Mouse (Mus musculus): ENCODE results near the gene Men1. TPM values are rescaled to one million over a fixed set of nuclear protein-coding genes. Genes with fewer than 3 reads are reported as not detected.
"Not testable (repeated sequence)": the region's sequence is repeated elsewhere in the genome, so short reads cannot be mapped to it uniquely, and the experiment has no call there.

Gene Men1
- 40.4 and 48.5 TPM in 2 replicates for polyA plus RNA-seq (2012; rRNA removed)

DNA sequence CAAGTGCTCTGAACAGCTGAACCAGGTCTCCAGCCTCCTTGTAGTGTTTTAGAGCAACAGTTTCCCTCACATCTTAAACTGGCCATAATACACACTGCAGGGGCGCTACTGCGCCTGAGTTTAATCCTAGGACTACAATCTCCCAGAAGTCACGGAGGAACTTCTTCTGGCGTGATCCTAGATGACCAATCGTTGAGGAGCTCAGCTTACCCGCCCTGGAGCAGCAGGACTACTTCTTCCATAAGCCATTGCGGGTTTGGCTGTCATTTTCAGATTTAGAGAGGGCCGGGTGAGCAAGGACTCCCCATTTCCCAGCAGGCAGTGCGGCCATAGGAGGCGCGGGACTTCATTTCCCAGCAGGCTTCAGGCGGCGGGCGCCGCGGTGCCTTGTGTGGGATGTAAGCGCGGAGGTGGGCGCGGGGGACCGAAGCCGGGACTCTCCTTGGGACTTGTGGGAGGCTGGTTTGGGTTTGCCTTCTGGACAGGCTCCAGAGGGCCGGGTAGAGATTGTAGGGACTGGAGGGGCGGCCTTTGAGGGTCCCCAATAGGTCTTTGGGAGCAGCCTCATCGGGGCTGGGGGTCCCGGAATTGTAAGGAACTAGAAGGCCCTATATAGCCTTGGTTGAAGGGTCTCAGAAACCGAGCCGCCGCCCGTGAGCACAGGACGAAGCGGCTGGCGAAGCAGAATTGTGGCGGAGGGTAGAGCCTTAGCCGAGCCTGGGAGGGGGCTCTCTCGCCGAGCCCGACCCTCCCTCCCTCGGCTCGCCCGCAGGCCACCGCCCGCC, at the start of gene Men1:
Gene Men1, plus strand, starts transcription at position 307 of the 785 bp plus-strand sequence.
- DNase-seq (ENCODE audit: low read depth) = peak; percentile 89

DNA sequence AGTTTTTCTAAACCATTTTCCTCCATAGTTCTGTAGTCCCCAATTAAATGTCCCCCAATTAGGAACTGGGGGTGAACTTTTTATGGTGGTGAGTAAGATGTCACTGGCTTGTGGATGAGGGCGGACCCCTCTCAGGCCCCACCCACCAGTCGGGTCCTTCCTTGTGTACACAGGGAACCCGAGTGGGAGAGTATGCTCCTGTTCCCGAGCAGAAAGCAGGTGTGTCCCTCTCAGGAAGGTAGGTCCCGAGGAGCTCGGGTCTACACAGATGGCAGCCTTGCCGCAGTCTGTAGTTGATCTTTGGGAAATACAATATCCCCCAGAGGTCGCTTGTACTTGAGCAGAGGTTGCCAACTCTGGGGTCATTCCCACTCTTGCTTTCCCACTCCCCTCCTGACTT, 49.6 kb upstream of the Men1 start:
- no peak for DNase-seq (ENCODE audit: low read depth)

DNA sequence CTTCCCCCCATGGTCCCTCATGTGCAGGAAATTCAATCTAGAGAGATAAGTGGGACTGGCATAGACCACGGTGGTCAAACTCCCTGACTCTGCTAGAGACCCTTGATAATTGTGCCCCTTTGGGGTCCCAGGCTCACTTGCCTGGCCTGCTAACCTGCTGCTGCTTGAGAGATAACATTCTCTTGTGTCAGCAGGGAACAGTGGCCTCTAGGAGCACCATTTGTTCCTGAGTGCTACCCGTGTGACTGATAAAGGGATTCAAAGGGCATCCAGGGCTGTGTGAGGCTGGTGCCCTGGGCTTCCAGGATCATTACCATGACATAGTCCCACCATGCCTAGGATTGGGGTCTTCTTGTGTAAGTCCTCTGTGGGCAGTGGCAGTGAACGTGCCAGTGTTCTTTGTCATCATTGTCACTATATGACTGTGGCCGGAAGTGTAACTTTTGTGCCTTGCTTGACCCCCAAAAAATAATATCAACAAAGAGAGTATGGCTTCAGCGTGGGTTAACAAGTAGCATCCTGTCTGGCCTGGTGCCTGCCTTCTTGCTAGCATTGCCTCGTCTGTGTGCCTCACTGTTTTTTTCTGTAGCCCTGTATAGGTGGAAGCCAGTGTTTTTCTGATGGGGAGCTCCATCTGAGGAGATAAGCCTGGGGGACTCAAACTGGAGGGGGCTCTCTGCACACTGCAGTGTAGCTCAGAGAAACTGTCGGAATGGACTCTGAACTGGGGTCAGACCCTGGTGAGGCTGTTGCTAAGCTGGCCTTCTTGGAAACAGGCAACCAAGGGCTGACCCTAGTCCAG, 48.9 kb upstream of the Men1 start:
- no peak for DNase-seq (ENCODE audit: low read depth)

DNA sequence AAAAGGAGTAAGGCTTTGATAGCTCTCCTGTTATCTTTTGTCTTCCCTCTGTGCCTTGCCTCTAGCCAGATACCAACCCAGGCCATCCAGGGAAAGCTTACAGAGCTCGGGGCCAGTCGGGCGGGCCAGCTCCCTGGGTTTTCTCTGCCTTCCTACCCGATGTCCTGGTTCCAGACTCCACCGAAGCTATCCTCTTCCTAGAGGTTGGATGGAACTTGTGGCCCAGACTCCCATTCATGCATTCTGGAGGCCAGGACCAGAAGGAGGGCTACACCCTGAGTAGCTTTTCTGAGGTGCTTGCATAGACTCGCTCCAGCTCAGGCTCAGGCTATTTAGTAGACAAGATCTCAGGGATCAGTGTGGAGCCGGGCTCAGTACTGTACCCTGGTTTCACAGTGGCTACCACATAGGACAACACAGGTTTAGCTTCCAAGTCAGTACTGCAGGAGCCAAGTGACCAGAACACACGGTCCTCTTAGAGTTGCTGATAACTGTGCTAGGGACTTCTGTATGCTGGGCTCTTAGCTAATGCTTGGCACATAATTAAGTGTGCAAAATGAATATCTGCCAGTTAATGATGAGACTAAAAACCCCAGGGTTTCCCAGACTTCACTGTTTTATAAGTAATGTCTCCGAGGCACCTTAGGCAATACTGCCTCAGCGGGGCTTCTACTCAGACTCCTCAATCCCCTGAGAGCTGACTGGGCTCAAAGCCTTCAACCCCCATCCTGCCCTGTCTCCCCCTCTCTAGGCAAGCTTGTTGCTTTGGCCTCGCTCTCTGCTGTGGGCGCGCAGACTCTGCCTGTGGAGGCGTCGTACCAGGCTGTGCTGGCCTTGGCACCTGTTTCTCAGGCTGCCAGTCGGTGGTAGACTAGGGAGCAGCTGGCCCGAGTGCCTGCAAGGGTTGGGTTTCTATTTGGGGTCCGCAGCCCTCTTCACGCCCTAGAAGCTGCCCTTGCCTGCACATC, 48.1 kb upstream of the Men1 start:
- DNase-seq (ENCODE audit: low read depth) = no peak

DNA sequence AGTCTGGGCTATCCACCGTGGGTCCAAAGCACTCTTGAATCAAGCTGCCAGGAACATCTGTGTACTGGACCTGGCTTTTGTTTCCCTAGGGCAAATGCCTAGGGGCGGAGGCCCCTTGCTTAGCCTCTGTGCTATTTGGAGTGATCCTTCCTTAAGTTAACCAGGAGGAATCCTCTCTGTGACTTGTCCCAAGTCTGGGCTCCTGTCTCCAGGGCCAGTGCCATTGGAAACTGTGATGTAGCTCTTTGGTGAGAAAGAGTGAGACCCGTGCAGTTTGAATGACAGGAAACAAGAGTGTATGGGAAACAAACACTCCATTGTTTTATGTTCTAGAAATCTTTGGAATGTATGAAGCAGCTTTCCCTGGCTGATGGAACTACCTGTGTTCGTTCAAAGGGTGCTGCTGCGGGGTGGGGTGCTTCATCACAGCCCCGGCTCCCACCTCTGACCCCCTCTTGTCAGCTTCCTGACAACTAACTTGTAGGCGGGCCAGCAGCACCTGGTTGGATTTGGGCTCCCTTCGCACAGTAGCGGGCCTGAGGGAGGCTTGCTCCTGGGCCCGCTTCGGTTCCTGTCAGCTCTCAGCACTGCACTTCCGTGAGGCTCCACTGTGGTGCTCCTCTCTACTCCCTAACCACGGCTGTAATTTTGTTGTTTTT, 46.4 kb upstream of the Men1 start:
- DNase-seq (ENCODE audit: low read depth) = no peak

DNA sequence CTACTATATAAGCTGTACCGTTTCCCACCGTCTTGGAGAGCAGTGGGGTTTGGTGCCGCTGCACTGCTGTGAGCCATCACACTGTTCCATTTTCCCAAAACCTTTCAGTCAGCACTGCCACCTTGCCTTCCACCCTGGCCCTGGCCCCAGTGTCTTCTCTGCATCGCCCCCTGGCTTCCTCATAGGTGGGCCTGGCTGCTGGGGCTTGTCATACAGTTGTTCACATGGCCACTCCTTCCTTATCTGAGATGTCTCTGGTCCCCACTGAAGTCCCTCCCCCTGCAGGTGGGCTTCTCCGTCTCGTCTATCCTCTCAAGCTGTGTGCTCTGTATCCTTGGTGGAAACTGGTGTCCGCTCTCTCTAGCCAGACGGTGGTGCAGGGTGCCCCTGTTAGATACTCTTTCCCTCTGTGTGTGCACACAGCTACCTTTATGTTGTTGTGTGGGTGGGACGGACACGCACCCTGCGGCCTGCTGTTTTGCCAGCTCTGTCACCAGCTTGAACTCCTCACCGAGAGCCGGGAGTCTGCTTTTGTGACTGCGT, 45.0 kb upstream of the Men1 start:
- no peak for DNase-seq (ENCODE audit: low read depth)

DNA sequence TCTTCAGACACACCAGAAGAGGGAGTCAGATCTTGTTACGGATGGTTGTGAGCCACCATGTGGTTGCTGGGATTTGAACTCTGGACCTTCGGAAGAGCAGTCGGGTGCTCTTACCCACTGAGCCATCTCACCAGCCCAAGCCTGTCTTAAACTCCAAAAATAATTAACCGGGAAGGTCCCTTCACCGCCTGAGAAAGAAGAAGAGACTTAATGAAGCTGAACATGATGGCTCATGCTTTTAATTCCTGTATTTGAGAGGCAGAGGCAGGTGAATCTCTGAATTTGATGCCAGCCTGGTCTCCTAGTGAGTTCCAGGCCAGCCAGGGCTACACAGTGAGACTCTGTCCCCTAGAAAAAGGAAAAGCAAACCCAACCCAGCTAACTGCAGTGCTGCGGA, 44.1 kb upstream of the Men1 start:
- DNase-seq (ENCODE audit: low read depth) = not testable (repeated sequence)

DNA sequence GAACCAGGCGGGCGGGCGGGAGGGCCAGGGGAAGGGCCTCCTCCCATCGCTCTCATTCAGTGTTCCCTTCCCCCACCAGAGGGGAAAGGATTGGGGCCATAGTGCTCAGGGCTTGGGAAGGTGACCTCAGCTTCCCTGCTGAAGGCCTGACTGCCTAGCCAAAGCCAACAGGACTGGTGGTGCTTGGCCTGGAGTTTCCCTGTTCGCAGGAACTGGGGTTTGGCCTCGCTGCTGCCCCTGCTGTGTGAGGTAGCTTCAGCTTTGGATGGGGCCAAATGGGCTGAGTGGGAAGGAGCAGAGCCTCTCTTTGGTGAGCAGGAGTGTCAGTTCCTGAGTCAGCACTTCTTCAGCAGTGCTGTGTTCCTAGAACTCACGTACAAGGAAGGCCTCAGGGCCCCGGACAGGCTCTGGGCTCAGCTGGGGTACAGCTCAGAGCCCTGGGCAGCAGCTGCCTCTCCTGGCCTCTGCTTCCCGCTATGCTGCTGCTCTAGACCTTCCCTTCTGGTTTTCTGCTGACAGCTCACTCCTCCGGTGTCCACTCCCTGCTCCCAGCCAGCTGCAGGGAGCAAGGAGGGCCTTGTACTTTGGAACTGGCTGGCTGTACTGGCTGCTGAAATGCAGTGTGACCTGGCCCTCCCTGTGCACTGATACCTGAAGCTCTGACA, 43.5 kb upstream of the Men1 start:
- no peak for DNase-seq (ENCODE audit: low read depth)

DNA sequence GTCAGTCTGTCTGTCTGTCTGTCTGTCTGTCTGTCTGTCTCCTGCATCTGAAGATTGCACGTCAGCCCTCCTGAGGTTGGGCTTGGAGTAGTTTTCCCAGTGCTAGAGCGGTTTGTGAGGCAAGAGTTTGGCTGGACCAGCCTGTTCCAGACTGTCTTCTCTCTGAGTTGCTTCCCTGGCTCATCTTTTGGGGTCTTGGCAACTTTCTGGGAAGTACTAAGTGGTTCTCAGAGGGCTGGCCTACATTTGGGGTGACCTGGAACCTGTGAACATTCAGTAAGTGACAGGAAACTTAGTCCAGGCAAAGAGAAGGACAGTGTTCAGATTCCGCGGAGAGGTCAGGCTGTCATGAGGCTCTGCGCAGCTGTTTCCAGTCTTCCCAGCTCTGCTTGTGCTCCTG, 42.5 kb upstream of the Men1 start:
- no peak for DNase-seq (ENCODE audit: low read depth)

DNA sequence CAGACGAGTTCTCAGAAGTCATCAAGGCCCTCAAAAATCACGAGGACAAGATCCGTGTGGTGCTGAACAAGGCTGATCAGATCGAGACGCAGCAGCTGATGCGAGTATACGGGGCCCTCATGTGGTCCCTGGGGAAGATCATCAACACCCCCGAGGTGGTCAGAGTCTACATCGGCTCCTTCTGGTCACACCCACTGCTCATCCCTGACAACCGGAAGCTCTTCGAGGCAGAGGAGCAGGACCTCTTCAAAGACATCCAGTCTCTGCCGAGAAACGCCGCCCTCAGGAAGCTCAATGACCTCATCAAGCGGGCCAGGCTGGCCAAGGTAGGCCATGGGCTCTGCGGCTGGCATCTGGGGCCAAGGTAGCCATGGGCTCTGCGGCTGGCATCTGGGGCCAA, 40.5 kb upstream of the Men1 start:
- DNase-seq (ENCODE audit: low read depth) = no peak

DNA sequence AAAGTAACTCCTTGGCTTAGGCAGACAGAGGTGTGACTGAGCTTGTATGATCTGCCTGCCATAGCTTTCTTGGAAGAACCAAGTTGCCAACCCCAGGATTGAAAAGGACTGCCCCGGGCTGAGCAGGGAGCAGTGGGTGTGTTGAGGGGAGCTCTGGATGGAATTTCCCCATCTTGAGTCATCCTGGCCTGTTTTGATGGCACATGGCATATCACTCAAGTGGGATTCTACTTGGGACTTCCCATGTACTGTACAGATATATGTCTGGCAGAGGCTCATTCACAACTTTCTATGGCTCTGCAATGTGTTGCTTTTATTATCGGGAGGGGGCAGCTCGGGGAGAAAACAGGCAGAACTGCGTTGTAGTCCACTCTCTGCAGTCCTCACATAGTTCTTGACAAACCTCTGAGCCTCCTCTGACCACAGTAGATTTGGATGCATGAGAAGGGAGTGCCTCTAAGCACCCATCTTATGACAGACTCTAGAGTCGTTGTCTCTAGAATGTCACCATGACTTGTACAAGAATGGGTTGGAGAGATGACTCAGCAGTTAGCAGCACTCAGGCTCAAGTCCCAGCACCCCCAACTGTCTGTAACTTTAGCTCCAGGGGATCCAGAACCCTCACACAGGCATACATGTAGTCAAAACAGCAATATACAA, 38.1 kb upstream of the Men1 start:
- no peak for DNase-seq (ENCODE audit: low read depth)

DNA sequence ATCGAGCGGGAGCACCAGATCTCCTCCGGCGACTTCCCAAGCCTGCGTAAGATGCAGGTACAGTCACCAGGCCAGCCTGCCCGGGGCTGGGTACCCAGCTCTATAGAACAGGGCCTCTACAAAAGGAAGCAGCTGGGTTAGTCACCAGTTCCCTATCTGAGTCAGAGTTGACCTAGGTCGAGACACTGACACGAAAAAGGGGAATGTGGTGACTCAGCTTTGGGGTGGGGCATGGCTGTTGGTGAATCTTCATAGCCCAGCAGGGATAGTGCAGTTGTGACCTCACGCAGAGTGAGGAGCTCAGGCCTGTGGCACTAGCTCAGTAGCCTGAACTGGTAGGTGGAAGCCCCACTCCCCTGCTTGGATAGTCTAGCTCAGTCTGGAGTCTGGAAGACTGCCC, 37.1 kb upstream of the Men1 start:
- DNase-seq (ENCODE audit: low read depth) = no peak

DNA sequence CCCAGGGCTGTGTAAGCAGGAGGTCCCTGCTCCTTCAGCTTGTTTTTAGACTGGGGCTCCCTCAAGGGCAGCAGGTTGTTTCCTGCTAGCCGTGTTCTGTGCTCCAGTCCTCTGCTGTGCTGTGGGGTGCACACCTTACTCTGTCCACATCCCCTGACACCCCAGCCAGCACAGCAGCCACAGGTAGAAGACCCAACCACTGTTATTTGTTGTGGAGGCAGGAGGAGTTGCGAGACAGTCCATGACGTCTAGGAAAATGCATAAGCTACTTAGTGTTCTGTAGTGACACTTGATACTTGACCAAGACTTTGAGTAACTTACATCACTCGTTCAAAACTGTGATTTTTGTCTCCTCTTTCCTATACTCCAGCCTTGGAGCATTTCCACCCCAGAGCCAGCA, 35.8 kb upstream of the Men1 start:
- DNase-seq (ENCODE audit: low read depth) = no peak

DNA sequence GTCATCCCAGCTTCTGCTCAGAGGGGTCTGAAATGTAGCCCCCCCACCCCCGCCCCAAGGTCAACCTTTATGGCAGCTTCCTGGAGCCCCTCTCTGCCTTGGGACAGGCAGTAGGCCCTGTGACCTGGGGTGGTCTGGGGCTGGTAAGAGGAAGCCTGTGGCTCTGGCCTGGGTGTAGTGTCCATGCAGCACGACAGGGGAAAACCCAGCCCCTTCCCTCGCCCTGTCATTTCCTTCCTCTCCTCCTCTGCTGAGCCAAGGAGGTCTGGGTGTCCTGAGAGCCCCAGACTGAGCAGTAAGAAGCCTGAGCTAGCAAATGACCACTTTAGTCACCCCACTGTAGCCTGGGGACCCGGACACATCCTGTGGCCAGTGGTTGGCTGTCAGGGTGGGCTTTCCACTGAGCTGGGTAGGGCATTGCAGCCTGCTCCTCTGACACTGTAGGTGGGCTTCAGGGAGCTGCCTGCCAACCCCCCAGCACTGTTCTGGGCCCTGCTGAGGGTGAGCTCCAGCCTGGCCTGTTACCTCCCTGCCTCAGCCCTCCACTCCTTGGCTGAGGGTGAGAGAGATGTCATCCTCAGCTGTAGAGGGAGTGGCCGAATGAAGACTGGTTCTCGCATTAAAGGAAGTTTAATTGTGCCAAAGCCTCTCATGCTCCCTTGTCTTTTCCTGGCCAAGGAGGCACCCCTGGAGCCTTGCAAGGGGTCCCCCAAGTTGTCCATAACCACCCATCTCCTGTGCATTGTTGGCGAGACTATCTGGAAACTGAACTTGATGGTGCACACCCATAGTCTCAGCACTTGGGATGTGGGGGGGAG, 35.1 kb upstream of the Men1 start:
- no peak for DNase-seq (ENCODE audit: low read depth)

DNA sequence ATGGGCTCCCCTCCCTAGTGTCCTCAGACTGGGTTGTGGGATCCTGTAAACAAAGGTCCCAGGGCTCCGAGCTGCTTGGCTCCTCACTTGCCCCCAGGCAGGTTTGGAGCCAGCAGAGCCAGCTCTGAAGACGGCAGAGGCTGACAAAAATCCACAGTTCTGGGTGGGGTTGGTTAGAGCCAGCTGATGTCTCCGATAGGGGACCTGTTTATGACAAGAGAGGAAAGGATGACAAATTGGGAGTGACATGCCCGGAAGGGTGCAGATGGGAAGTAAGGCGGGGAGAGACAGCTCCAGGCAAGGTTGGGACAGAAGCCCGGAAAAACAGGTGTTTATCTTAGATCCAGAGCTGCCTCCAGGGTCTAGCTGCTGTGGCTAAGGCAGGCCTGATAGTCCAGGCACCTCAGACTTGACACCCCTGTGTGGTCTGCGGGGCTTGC, 34.4 kb upstream of the Men1 start:
- DNase-seq (ENCODE audit: low read depth) = no peak

DNA sequence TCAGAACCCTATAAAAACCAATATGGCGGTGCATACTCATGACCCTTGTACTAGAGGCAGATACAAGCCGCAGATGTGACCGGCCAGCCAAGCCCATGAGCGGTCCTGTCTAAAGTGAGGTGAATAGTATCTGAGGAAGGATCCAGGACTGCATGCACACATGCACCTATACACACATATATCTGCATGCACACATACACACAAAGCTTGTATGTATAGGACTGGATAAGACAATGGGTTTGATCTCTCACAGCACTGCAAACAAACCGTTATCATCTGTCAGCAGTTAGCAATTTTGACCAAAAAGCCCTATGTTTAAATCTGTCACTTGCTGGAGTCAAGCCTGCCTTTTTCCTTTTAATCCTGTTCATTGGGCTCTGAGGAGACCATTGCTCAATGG, 32.7 kb upstream of the Men1 start:
- DNase-seq (ENCODE audit: low read depth) = no peak

DNA sequence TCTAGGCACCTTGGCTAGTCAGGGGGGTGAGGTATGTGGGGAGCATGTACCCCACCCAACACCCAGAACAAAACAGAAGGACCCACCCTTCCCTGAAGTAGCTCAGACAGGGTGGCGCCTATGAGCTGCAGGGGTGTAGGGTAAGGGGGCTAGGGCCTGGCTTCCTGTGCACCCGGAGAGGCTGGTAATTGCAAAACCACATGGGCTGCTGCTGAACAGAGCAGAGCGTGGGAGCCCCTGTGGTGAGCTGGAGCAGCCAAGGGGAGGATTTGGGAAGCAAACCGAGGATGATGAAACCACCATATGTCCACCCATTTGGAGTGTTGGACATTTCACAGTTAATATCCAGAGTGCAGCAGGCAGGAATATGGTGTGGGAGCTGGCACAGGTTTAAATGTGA, 32.3 kb upstream of the Men1 start:
- no peak for DNase-seq (ENCODE audit: low read depth)

DNA sequence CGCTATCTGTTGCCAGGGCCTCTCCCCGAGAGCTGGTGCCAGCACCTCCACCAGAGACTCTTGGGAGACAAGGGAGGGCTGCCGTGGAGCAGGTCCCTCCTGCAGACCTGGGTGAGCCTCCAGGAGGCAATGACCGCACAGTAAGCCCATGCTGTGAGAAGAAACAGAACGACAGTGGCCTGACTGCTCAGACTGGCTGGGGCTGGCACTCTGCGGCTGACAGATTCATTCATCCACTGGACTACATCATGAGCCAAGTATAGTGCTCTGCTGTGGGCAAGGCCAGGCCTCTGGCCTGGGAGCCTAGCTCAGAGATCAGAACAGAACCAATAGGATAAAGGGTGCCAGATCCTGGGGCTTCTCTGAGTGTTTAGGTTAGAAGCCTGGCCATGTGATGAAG, 30.9 kb upstream of the Men1 start:
- no peak for DNase-seq (ENCODE audit: low read depth)
